28 mouse cellular contexts compared by ENCODE assay signal in genomic region chr11:58135296-58135695, GRCm38 (mm10). TPM values are rescaled to one million over a fixed set of nuclear protein-coding genes. Genes with fewer than 3 reads are reported as not detected.
"Had no signal": no experiment of that assay in that cellular context is flagged by ENCODE, and none has a peak within 500 bp of the region (broad histone marks: within the 10 kb centered on the region; RNA-seq: fewer than 3 reads in every experiment).

No protein-coding gene starts in this region.

- H3K27ac ChIP-seq: kidney, postnatal 0 days; layer of hippocampus, adult 2 months; limb, embryonic 10.5 days; limb, embryonic 13.5 days; liver, embryonic 12.5 days; liver, embryonic 15.5 days; midbrain, embryonic 10.5 days; midbrain, embryonic 13.5 days; neural tube, embryonic 13.5 days; stomach, embryonic 15.5 days had no signal

- H3K9me3 ChIP-seq: limb, embryonic 10.5 days; limb, embryonic 13.5 days; liver, embryonic 12.5 days; liver, embryonic 15.5 days; midbrain, embryonic 10.5 days; midbrain, embryonic 13.5 days; neural tube, embryonic 13.5 days; stomach, embryonic 15.5 days had no signal

- H3K4me2 ChIP-seq: limb, embryonic 13.5 days; liver, embryonic 12.5 days; liver, embryonic 15.5 days; lung, embryonic 14.5 days; midbrain, embryonic 13.5 days; neural tube, embryonic 13.5 days; stomach, embryonic 15.5 days had no signal

- H3K27me3 ChIP-seq: limb, embryonic 13.5 days; liver, embryonic 12.5 days; liver, embryonic 15.5 days; midbrain, embryonic 13.5 days; neural tube, embryonic 13.5 days; stomach, embryonic 15.5 days had no signal

- H3K4me1 ChIP-seq: limb, embryonic 10.5 days; limb, embryonic 13.5 days; liver, embryonic 12.5 days; liver, embryonic 15.5 days; midbrain, embryonic 13.5 days; neural tube, embryonic 13.5 days; stomach, embryonic 15.5 days had no signal

- ATAC-seq: intestine, postnatal 0 days; liver, embryonic 12.5 days; midbrain, embryonic 13.5 days; midbrain, embryonic 16.5 days had no signal

- DNase-seq: kidney, adult 2 months; kidney, postnatal 25 days; layer of hippocampus, adult 9-11 months; liver; lung, embryonic 14.5 days; retina, postnatal 1 day; right cerebral cortex, postnatal 25 days; spleen, adult 18-20 months had no signal

- H3K9ac ChIP-seq: limb, embryonic 13.5 days; liver, embryonic 12.5 days; liver, embryonic 15.5 days; lung, embryonic 14.5 days; midbrain, embryonic 13.5 days; neural tube, embryonic 13.5 days; stomach, embryonic 15.5 days had no signal

- H3K4me3 ChIP-seq: layer of hippocampus, adult 2 months; limb, embryonic 10.5 days; limb, embryonic 13.5 days; liver, embryonic 12.5 days; liver, embryonic 15.5 days; midbrain, embryonic 10.5 days; midbrain, embryonic 13.5 days; myocyte; neural tube, embryonic 13.5 days; stomach, embryonic 15.5 days had no signal

RNA-seq across cellular contexts. Expression of gene Gm12248, which starts 42.4 kb away (rescaled TPM):
- total RNA-seq: layer of hippocampus, adult 2 months; layer of hippocampus, postnatal 25 days; left cerebral cortex, adult 18-20 months; left cerebral cortex, postnatal 25 days; monocyte, adult 5-6 weeks; neutrophil, adult 5-6 weeks had no signal
- polyA plus RNA-seq: intestine, embryonic 14.5 days; intestine, postnatal 0 days; kidney, embryonic 14.5 days; kidney, postnatal 0 days; limb, embryonic 10.5 days; limb, embryonic 13.5 days; liver, embryonic 12.5 days; liver, embryonic 15.5 days; lung, embryonic 14.5 days; midbrain, embryonic 10.5 days; midbrain, embryonic 13.5 days; neural tube, embryonic 13.5 days; stomach, embryonic 15.5 days had no signal
